Mouse (Mus musculus): ENCODE measurements around the gene Ccpg1. TPM values are rescaled to one million over a fixed set of nuclear protein-coding genes. Genes with fewer than 3 reads are reported as not detected.

The Ccpg1 gene
- 171 to 267 TPM (median 201 TPM) in 3 replicates for total RNA-seq (2017)

- ATAC-seq (replicated peaks; ENCODE audit: insufficient number of reproducible peaks, low FRiP score, low TSS enrichment, poor library complexity, severe bottlenecking), result peak; percentile 100
Measured at GRCm38 (mm10) chr9:72985250-72986220, at the start of gene Ccpg1, which contains the start of gene Ccpg1os. Gene Ccpg1, plus strand, starts transcription at chr9:72985429. Gene Ccpg1os, minus strand, starts transcription at chr9:72985382.

- ATAC-seq (replicated peaks; ENCODE audit: insufficient number of reproducible peaks, low FRiP score, low TSS enrichment, poor library complexity, severe bottlenecking), result no peak
Measured at GRCm38 (mm10) chr9:72936301-72936700, 48.9 kb upstream of the Ccpg1 start.

GRCm38 (mm10) chr9:72943424-72943823, 41.8 kb upstream of the Ccpg1 start:
- ATAC-seq (replicated peaks; ENCODE audit: insufficient number of reproducible peaks, low FRiP score, low TSS enrichment, poor library complexity, severe bottlenecking), result no peak

- ATAC-seq (replicated peaks; ENCODE audit: insufficient number of reproducible peaks, low FRiP score, low TSS enrichment, poor library complexity, severe bottlenecking), result no peak
Measured at GRCm38 (mm10) chr9:72944286-72944685, 40.9 kb upstream of the Ccpg1 start.

- no peak for ATAC-seq (replicated peaks; ENCODE audit: insufficient number of reproducible peaks, low FRiP score, low TSS enrichment, poor library complexity, severe bottlenecking)
Measured at GRCm38 (mm10) chr9:72947010-72947409, 38.2 kb upstream of the Ccpg1 start.

- no peak for ATAC-seq (replicated peaks; ENCODE audit: insufficient number of reproducible peaks, low FRiP score, low TSS enrichment, poor library complexity, severe bottlenecking)
Measured at GRCm38 (mm10) chr9:72949572-72949971, 35.7 kb upstream of the Ccpg1 start.

- no peak for ATAC-seq (replicated peaks; ENCODE audit: insufficient number of reproducible peaks, low FRiP score, low TSS enrichment, poor library complexity, severe bottlenecking)
Measured at GRCm38 (mm10) chr9:72954746-72955145, 30.5 kb upstream of the Ccpg1 start.

GRCm38 (mm10) chr9:72955546-72955945, 29.7 kb upstream of the Ccpg1 start:
- 0 out of 2 replicates have a peak, but pooled peaks have one; percentile 34 for ATAC-seq (replicated peaks; ENCODE audit: insufficient number of reproducible peaks, low FRiP score, low TSS enrichment, poor library complexity, severe bottlenecking)

- ATAC-seq (replicated peaks; ENCODE audit: insufficient number of reproducible peaks, low FRiP score, low TSS enrichment, poor library complexity, severe bottlenecking), result peak; percentile 85
Measured at GRCm38 (mm10) chr9:72958521-72959450, 26.4 kb upstream of the Ccpg1 start, which contains the start of the genes Dyx1c1 and Gm44503. Gene Dyx1c1, plus strand, starts transcription at chr9:72958785. Gene Gm44503, plus strand, starts transcription at chr9:72958852.

- ATAC-seq (replicated peaks; ENCODE audit: insufficient number of reproducible peaks, low FRiP score, low TSS enrichment, poor library complexity, severe bottlenecking), result no peak
Measured at GRCm38 (mm10) chr9:72961346-72961745, 23.9 kb upstream of the Ccpg1 start.

GRCm38 (mm10) chr9:72961959-72962358, 23.3 kb upstream of the Ccpg1 start:
- ATAC-seq (replicated peaks; ENCODE audit: insufficient number of reproducible peaks, low FRiP score, low TSS enrichment, poor library complexity, severe bottlenecking), result no peak

- peak; percentile 84 for ATAC-seq (replicated peaks; ENCODE audit: insufficient number of reproducible peaks, low FRiP score, low TSS enrichment, poor library complexity, severe bottlenecking)
Measured at GRCm38 (mm10) chr9:72968349-72969061, 16.7 kb upstream of the Ccpg1 start.

GRCm38 (mm10) chr9:72969874-72970273, 15.4 kb upstream of the Ccpg1 start:
- peak; percentile 37 for ATAC-seq (replicated peaks; ENCODE audit: insufficient number of reproducible peaks, low FRiP score, low TSS enrichment, poor library complexity, severe bottlenecking)

GRCm38 (mm10) chr9:72972435-72972834, 12.8 kb upstream of the Ccpg1 start:
- no peak for ATAC-seq (replicated peaks; ENCODE audit: insufficient number of reproducible peaks, low FRiP score, low TSS enrichment, poor library complexity, severe bottlenecking)

GRCm38 (mm10) chr9:72972984-72973383, 12.2 kb upstream of the Ccpg1 start:
- ATAC-seq (replicated peaks; ENCODE audit: insufficient number of reproducible peaks, low FRiP score, low TSS enrichment, poor library complexity, severe bottlenecking), result no peak

- ATAC-seq (replicated peaks; ENCODE audit: insufficient number of reproducible peaks, low FRiP score, low TSS enrichment, poor library complexity, severe bottlenecking), result 0 out of 2 replicates have a peak, but pooled peaks have one; percentile 50
Measured at GRCm38 (mm10) chr9:72974734-72975133, 10.5 kb upstream of the Ccpg1 start.

GRCm38 (mm10) chr9:72975242-72975641, 10.0 kb upstream of the Ccpg1 start:
- ATAC-seq (replicated peaks; ENCODE audit: insufficient number of reproducible peaks, low FRiP score, low TSS enrichment, poor library complexity, severe bottlenecking), result no peak

GRCm38 (mm10) chr9:72983066-72983465, 2.2 kb upstream of the Ccpg1 start:
- no peak for ATAC-seq (replicated peaks; ENCODE audit: insufficient number of reproducible peaks, low FRiP score, low TSS enrichment, poor library complexity, severe bottlenecking)

All from monocyte, adult 5-6 weeks (primary cell).